Mouse (Mus musculus): Measurements from ENCODE around the gene Sestd1.

Sestd1 gene

DNA sequence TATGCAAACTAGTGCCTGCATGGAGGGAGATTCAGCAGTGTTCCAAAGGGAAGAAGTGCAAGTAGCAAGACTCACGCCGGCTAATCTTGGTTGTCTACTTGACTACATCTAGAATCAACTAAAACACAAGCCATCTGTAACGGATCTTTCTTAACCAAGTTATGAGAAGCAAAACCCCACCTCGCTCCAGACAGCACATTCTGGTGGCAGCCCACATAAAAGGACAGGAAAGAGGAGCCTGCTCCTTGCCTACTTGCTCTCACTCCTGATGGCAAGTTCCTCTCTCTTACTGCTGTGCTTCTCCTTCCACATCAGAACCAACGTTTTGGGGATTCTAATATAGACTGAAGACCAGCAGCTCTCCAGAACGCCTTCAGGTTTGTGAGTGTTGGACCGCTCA lies 9.6 kb downstream of the Sestd1 start:
- DNase-seq (ENCODE audit: low spot score in 2 of 2), result no peak

DNA sequence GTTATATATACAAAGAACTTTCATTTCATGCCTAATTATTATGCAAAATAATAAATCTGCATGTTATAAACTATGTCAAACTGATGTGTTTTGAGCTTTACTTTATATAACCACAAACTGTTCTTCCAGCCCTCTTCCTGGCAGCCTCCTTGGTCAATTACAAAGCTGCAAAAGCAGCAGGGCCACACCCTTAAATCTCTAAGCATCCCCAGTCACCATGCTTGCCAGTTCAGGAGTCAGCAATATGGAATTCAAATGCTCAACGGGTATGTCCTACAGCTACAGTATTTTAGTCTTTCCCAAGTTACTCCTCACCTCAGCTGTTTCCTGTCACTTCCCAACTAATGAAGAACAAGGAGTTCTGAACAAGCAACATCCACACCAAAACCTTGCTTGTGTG lies 10.3 kb downstream of the Sestd1 start:
- DNase-seq (ENCODE audit: low spot score in 2 of 2), result no peak

GRCm38 (mm10) chr2:77268612-77269239 lies 11.7 kb downstream of the Sestd1 start:
- no peak for DNase-seq (ENCODE audit: low spot score in 2 of 2)

- DNase-seq (ENCODE audit: low spot score in 2 of 2), result no peak
These were observed 13.5 kb downstream of the Sestd1 start for GRCm38 (mm10) chr2:77266931-77267330.

DNA sequence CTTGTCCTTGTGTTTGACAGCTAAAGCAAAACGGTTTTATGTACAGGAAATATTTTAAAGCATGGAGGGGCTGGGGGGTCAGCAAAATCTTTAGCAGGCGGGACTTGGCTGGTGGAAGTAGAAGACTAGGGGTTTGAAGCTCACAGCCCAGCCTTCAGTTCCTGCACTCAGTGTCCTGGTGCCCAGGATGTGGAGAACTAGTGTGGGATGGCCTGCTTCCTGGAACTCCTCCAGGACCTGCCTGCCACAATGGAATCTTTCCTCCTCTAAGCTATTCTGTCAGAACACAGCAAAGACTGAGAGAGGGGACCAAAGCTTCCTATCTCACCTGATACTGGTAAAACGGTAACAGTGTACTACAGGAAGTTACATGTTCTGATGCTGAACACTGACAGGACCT lies 14.4 kb downstream of the Sestd1 start:
- no peak for DNase-seq (ENCODE audit: low spot score in 2 of 2)

GRCm38 (mm10) chr2:77265301-77265700 lies 15.1 kb downstream of the Sestd1 start:
- no peak for DNase-seq (ENCODE audit: low spot score in 2 of 2)

DNA sequence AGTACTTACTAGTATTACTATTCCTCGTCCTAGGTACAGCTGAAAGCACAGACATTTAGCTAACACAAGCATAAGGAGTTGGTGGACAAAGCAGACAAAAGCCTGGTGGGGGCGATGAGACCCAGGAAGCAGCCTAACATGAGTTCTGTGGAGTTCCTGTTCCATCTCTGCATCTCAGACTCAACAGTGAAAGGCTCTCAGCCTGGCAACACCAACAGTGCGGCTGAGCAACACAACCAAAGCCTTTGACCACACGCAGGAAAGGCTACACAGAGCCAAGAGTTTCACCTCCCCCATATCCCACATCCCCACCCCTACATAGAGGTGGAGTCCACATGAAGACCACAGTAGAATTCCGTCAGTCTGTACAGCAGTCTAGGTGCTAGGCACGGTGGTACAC lies 15.8 kb downstream of the Sestd1 start:
- DNase-seq (ENCODE audit: low spot score in 2 of 2), result no peak

DNA sequence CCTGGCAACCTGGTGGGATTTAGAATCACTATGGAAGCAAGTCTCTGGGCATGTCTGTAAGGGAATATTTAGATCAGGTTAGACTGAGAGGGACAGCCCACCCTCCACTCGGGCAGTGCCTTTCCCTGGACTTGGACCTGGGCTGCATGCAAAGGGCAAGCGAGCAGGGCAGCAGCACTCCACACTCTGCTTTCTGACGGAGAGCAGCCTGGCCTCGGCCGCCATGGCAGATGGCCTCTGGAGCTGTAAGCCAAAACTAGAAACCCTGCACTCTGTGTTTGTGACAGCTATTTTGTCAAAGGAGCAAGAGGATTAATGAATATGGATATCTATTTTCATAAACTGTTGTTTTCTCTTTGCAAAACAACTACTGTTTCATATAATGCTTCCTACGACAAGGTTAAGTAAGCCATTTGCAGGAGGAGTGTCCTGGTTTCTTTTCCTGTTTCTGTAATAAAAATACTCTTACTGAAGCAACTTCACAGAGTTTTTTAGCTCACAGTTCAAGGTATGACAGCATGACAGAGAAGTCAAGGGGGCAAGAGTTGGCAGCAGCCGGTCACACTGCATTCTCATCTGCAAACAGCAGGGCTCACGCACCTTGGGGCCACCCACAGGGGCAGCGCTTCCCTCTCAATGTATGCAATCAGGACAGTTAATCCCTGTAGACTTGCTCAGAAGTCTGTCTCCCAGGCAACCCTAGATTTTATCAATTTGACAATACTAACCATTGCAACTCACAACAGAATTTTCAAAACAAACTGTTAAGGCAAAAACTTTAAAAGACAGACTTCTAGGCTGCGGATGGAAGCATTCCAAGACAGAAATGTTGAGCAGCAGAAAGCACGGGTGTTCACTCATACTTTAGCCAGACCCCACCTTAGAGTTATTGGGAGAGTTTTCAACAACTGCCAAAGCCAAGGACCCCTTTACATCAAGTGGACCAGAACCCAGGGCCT lies 16.6 kb downstream of the Sestd1 start:
- DNase-seq (ENCODE audit: low spot score in 2 of 2), result no peak

DNA sequence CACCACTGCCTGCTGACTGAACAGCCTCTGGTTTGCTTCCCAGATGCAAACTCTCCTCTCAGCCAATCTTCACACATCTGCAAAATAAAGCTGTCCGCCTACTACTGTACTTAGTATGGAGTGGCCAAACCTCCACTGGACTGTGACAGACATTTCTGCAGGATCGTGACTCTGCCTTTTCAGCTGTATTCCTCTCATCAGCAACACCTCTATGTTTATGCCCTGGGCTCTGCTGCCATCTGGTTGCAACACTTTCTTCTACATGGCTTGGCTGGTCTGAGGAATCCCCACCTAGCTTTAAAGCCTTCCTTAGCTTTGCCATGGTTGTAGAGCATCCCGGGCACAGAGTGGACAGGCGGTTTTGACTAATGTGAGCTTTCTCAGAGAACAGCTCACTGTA lies 20.3 kb downstream of the Sestd1 start:
- no peak for DNase-seq (ENCODE audit: low spot score in 2 of 2)

DNA sequence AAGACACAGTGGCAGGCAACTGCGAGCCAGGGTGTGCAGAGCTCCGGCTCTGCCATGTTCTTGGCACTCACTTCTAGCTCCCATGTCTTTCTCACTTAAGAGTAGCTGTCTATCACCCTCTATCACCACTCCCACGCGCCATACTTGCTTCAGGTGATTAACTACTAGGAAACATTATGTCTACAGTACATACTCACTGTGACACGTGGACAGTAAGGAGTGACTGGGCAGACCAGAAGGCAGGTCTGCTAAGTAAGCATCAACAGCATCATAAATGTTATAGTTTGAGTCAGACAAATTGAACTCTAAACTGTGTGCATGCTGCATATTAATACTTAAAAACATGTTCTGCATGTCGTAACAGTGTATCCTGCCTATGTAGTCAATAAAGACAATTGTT lies 27.2 kb downstream of the Sestd1 start:
- DNase-seq (ENCODE audit: low spot score in 2 of 2), result no peak

DNA sequence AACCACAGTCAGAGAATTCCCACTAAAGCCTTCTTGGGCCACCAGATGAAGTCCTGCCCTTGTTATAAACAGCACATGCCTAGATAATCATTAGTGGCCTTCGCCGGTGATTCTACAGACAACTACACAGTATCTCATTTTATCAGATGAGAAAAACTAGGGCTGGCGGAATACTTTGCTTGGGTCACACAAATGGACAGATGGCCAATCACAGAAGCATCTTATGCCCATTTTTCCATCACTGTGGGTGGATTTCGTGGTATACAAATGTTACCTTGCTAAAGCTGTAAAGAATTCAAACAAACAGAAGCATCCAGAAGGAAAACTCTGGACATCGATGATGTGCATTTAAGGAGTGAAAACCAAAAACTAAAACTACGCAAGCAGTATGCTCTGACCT lies 28.7 kb downstream of the Sestd1 start:
- no peak for DNase-seq (ENCODE audit: low spot score in 2 of 2)

DNA sequence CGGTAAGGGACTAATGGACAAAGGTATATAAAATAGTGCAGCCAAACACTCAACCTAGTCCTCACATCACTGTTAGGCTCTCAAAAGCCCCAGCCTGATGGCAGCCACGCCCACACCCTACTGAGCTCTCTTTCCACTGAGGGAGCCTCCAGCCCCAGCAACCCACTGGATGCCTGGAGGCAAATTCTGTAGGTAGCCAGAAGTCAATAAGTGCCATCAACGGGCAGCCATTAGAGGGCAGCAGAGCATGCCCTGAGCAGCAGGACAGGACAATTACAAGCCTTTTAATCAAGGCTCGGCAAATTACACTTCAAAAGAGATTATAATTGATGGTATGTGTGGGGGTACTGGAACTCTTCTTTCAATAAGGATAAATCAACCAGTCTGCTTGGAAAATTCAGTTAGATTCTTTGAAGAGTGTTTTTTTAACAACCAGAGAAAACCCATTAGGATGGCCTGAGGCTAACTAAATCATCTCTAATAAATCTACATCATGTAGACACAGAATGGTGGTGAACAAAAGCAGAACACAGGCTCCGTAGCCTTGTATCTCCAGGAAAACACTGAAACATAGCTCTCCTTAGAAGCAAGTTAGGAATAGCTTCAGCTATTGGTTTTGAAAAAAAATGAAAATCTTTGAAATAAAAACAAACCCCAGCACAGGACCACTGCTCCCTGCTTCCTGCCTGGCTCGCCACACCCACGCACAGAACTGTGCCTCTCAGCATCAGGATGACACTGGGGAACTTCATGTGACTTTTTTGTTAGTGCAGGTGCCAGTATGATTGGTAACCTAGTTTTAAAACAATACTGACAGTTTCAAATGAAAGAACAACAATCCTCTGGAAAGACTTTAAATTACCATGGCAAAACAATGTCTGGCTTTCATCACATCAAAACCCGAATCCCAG lies 30.4 kb downstream of the Sestd1 start:
- DNase-seq (ENCODE audit: low spot score in 2 of 2), result peak in 1 of 2 experiments; percentile 36

DNA sequence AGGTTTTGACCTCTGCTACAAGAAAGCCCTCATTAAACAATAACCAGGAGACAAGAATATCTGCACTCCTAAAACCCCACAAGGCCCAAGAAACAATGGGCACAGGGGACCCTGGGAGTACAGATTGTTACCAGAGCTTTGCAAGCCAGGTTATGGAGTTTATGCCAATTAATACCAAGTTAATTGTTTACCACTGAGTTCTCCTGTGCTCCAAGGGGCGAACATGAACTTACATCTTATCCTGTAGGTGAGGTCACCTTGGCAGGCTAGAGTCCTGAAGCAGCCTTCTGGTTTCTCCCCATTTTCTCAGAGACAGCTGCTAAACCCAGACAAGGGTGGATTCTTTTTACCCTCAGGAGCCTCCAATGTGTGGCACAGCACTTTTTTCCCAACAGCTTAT lies 32.0 kb downstream of the Sestd1 start:
- DNase-seq (ENCODE audit: low spot score in 2 of 2), result no peak

DNA sequence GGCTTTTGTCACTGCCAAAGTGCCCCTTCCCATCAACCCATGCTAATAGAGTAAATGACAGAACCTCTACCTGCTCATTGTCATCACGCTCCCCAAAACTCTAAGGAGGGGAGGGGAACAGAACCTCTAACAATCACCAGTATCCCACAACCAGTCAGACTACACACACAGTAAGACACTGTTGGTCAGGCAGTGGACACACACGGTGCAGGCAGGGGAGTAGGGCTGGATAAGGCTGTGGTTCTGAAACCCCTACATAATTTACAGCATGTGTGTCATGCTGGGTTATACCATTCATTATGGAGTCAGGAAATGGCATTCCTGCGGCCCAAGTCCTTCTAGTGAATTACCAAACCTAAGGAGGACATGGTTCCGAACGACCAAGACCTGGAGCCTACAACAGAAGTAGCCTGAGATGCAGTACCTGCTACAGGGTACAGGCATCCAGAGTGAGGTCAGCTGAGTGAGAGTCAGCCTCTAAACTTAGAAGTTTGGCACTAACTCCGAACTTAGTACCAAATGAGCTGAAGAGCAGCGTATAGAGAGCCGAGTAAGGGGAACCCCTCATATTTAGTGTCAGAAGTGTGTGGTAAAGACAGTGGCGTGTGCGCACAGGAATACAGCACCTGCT lies 33.1 kb downstream of the Sestd1 start:
- no peak for DNase-seq (ENCODE audit: low spot score in 2 of 2)

GRCm38 (mm10) chr2:77245806-77246205 lies 34.6 kb downstream of the Sestd1 start:
- DNase-seq (ENCODE audit: low spot score in 2 of 2), result no peak

DNA sequence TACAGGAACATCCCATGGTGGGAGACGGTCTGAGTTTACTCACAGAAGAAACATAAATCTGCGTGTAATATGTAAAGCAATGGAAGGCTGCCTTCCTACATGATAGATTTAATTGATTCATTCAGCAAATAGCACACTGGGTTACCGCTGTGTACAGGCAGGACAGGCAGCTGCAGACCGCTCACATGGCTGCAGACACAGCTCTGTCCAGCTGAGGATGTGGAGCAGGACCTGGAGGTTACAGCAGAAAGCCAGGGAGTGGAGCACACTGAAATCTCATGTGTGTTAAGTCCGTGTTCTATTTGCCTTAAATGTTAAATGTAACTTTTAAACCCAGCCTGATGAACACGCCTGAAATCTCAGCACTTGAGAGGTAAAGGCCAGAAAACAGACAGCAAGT lies 38.1 kb downstream of the Sestd1 start:
- no peak for DNase-seq (ENCODE audit: low spot score in 2 of 2)

- DNase-seq (ENCODE audit: low spot score in 2 of 2), result no peak
These were observed 41.8 kb downstream of the Sestd1 start for GRCm38 (mm10) chr2:77238607-77239006.

GRCm38 (mm10) chr2:77238046-77238445 lies 42.3 kb downstream of the Sestd1 start:
- DNase-seq (ENCODE audit: low spot score in 2 of 2), result no peak

DNA sequence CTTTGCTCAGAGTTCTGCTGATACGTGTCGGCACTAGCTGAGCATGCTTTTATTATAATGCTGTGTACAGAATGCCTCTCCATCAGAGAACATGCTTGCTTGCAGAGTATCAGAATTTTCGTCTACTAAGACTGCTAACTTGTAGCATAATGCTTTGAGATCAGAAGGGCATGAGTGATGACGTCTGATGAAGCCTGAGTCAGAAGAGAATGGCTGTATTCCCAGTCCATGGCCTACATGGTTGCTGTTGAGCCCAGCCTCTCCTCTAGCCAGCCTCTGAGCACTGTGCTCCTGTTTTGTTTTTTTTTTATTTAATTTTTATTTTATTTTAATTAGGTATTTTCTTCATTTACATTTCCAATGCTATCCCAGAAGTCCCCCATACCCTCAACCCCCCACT lies 43.5 kb downstream of the Sestd1 start:
- DNase-seq (ENCODE audit: low spot score in 2 of 2), result no peak

DNA sequence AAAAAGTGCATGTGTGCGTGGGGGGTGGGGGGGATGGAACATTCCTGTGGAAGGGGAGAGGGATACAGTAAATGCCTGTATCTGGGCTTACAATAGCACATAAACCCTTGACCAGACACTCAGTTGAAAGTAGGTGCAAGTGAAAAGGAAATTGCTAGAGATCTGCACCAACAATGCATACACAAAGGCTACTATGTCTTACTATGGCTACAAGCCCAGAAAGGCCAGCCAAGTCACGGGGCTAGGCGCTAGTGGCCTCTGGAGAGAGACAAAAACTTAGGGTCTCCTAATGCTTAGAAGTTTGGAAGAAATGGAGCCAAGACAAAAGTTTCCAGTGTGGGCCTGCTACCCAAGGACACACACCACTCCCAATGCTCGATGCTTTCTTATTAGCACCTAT lies 44.5 kb downstream of the Sestd1 start:
- DNase-seq (ENCODE audit: low spot score in 2 of 2), result no peak

DNA sequence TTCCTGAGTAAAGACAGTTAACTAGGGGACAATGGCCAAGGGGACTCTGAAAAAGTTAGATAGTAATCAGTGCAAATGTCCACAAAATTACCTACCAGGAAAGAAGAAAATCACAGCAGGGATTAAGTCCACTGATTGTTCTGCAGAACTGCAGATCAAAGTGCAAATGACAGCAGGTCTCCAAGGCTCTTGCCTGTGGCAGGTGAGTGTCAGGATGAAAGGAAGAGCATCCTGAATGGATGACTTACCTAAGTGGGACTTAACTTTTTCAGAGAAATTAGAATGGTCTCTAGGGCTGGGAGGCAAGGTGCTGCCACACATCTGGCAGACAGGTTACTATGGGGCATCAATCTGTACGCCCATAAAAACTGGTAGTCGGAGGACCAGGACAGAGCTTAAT lies 47.8 kb downstream of the Sestd1 start:
- DNase-seq (ENCODE audit: low spot score in 2 of 2), result no peak

DNA sequence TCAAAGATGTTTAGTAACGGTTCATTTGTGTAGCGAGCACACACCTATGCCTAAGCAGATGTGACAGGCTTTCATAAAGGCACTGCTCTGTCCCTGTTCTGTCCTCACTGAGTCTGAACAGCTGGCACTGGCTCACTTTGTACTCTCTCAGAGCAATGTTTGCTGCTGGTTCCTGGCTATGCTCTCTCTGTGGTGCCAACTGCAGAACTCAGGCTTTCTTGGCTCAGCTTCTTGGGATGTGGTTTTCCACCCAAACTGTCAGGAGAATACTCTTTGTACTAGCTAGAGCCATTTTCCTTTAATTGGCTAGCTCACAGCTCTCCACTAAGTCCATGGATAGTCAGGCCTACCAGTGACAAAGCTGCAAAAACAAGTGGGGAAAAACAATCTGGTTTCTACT lies 59.4 kb downstream of the Sestd1 start:
- no peak for DNase-seq (ENCODE audit: low spot score in 2 of 2)

All from frontal cortex, postnatal 10 days (tissue).